In the genomic region with DNA sequence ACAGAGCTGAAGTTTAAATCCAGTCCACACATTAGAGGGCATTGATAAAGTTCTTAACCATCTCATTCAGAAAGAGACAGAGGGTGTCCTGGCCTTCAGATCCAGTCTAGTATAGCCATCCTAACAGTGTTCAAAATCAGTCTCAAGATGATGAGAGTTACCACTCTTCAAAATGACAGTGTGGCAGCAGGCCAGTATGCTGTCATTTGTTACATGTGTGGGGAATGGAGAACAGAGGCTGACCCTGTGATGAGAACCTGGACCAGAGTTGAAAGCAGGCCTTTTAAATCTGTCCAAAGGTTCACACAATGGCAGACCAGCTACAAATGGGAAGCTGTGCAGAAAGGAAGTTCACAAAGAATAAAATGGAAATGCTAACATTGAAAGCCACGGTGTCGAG, we compare ENCODE assay signal across 23 mouse cellular contexts. TPM values are rescaled to one million over a fixed set of nuclear protein-coding genes. Genes with fewer than 3 reads are reported as not detected.
DNase-seq lines count a peak whose midpoint lies in the region; ATAC-seq and TF ChIP-seq lines count a peak whose summit lies in the region.
"Had no signal": no experiment of that assay in that cellular context is flagged by ENCODE, and none has a peak within 500 bp of the region (broad histone marks: within the 10 kb centered on the region; RNA-seq: fewer than 3 reads in every experiment).

No protein-coding gene starts in this region.

- TF ChIP-seq CTCF in lung, adult 2 months (IDR thresholded peaks at IDR 0.05; ENCODE audit: insufficient read depth, low read length), result no peak

- intact Hi-C loops in heart, postnatal 10 days (cut with DNase I), result no loop called here

- peaks cover 18% of the 10 kb centered on the region for H3K4me1 ChIP-seq in heart, embryonic 13.5 days
- H3K4me1 ChIP-seq in heart, embryonic 11.5 days (ENCODE audit: control insufficient read depth, insufficient read depth, low read length), result peaks cover 3% of the 10 kb centered on the region; the same call in 1 of the 2 replicates
- H3K4me1 ChIP-seq in lung, adult 2 months (ENCODE audit: control insufficient read depth, insufficient read depth, low read length), result no peaks in the 10 kb centered on the region; the same call in 1 of the 2 replicates
- H3K4me1 ChIP-seq in midbrain, embryonic 16.5 days (ENCODE audit: control insufficient read depth, insufficient read depth, low read length), result no peaks in the 10 kb centered on the region
- H3K4me1 ChIP-seq: embryonic facial prominence, embryonic 13.5 days; forebrain, embryonic 12.5 days had no signal

- H3K27ac ChIP-seq in heart, embryonic 13.5 days (replicated peaks), result peak overlapping the region; percentile 47; the same call in 1 of the 2 replicates
- H3K27ac ChIP-seq in heart, embryonic 11.5 days (ENCODE audit: low read depth, low read length), result no peak overlapping the region
- H3K27ac ChIP-seq in midbrain, embryonic 16.5 days (ENCODE audit: low read length), result no peak overlapping the region
- H3K27ac ChIP-seq: embryonic facial prominence, embryonic 13.5 days; forebrain, embryonic 12.5 days; hindbrain, embryonic 12.5 days had no signal

- WGBS in heart, embryonic 13.5 days, result 37% methylated on average over 2 of the region's 2 CpGs
- WGBS in heart, embryonic 11.5 days (ENCODE audit: insufficient replicate concordance), result 85% methylated on average over 2 of the region's 2 CpGs
- 65% methylated on average over 2 of the region's 2 CpGs for WGBS in lung, adult 2 months
- 77% methylated on average over 2 of the region's 2 CpGs for WGBS in midbrain, embryonic 16.5 days

- H3K9me3 ChIP-seq in heart, embryonic 13.5 days, result no peaks in the 10 kb centered on the region
- H3K9me3 ChIP-seq in heart, embryonic 11.5 days (replicated peaks; ENCODE audit: control insufficient read depth, low read length), result no peaks in the 10 kb centered on the region
- H3K9me3 ChIP-seq in midbrain, embryonic 16.5 days (replicated peaks; ENCODE audit: control insufficient read depth, low read length, poor library complexity, severe bottlenecking), result no peaks in the 10 kb centered on the region
- H3K9me3 ChIP-seq: embryonic facial prominence, embryonic 13.5 days; forebrain, embryonic 12.5 days; hindbrain, embryonic 12.5 days had no signal

- ATAC-seq in heart, embryonic 13.5 days (ENCODE audit: extremely low read depth, insufficient number of reproducible peaks, low FRiP score, low TSS enrichment), result peak; percentile 46; the same call in 1 of the 2 replicates
- no peak for ATAC-seq in heart, embryonic 11.5 days (replicated peaks; ENCODE audit: insufficient number of reproducible peaks, low FRiP score, low TSS enrichment)
- ATAC-seq in midbrain, embryonic 16.5 days, result no peak
- ATAC-seq: forebrain, embryonic 16.5 days; hindbrain, embryonic 16.5 days; inflammation-experienced regulatory T-cells, adult 6 months; intestine, postnatal 0 days had no signal

- H3K4me2 ChIP-seq in heart, embryonic 13.5 days, result no peak overlapping the region
- H3K4me2 ChIP-seq in heart, embryonic 11.5 days, result no peak overlapping the region
- H3K4me2 ChIP-seq in midbrain, embryonic 16.5 days (ENCODE audit: low read length), result no peak overlapping the region
- H3K4me2 ChIP-seq: embryonic facial prominence, embryonic 13.5 days; forebrain, embryonic 12.5 days; hindbrain, embryonic 12.5 days had no signal

- no peaks in the 10 kb centered on the region for H3K27me3 ChIP-seq in heart, embryonic 13.5 days (replicated peaks)
- no peaks in the 10 kb centered on the region for H3K27me3 ChIP-seq in heart, embryonic 11.5 days (ENCODE audit: control insufficient read depth, insufficient read depth, low read length)
- H3K27me3 ChIP-seq in midbrain, embryonic 16.5 days (ENCODE audit: control insufficient read depth, insufficient read depth, low read depth, low read length), result no peaks in the 10 kb centered on the region
- H3K27me3 ChIP-seq: embryonic facial prominence, embryonic 13.5 days; forebrain, embryonic 12.5 days; hindbrain, embryonic 12.5 days had no signal

- H3K4me3 ChIP-seq in heart, embryonic 13.5 days, result no peak overlapping the region
- no peak overlapping the region for H3K4me3 ChIP-seq in heart, embryonic 11.5 days (ENCODE audit: low read depth, low read length)
- H3K4me3 ChIP-seq in lung, adult 2 months (replicated peaks; ENCODE audit: extremely low read depth, low read depth, low read length), result no peak overlapping the region
- H3K4me3 ChIP-seq in midbrain, embryonic 16.5 days (ENCODE audit: low read depth, low read length), result no peak overlapping the region
- H3K4me3 ChIP-seq: embryonic facial prominence, embryonic 13.5 days; forebrain, embryonic 12.5 days; hindbrain, embryonic 12.5 days had no signal

- H3K9ac ChIP-seq in heart, embryonic 13.5 days, result no peak overlapping the region
- H3K9ac ChIP-seq in heart, embryonic 11.5 days (ENCODE audit: low read depth, low read length), result no peak overlapping the region
- no peak overlapping the region for H3K9ac ChIP-seq in midbrain, embryonic 16.5 days (ENCODE audit: low read depth, low read length)
- H3K9ac ChIP-seq: embryonic facial prominence, embryonic 13.5 days; forebrain, embryonic 12.5 days; hindbrain, embryonic 12.5 days had no signal

- H3K36me3 ChIP-seq in heart, embryonic 13.5 days, result peaks cover 73% of the 10 kb centered on the region
- H3K36me3 ChIP-seq in heart, embryonic 11.5 days (ENCODE audit: control insufficient read depth, insufficient read depth, low read length), result peaks cover 10% of the 10 kb centered on the region
- H3K36me3 ChIP-seq in midbrain, embryonic 16.5 days (ENCODE audit: control insufficient read depth, insufficient read depth, low read length), result peaks cover 6% of the 10 kb centered on the region; the same call in 1 of the 2 replicates

- no peak for TF ChIP-seq POLR2A in lung, adult 2 months (IDR thresholded peaks at IDR 0.05; ENCODE audit: borderline replicate concordance, extremely low read depth, low read depth, low read length)

- DNase-seq in lung, postnatal 10 days, result peak; percentile 37
- no peak for DNase-seq in lung, adult 2 months
- peak; percentile 64 to 76 for DNase-seq in heart, postnatal 10 days
- DNase-seq: adrenal gland, adult 2 months; adrenal gland, postnatal 25 days; cerebellum, adult 18-20 months; cerebellum, adult 9-11 months; cerebellum, postnatal 36 days; gastrocnemius, postnatal 10 days had no signal

RNA-seq across cellular contexts. Expression of a gene that starts 26.5 kb away (rescaled TPM):
- polyA plus RNA-seq in heart, embryonic 13.5 days (2015; fragmentation: Nextera tagmentation; extraction: Ambion mirVana), result not detected in 2 replicates
- not detected in 2 replicates for polyA plus RNA-seq in heart, embryonic 11.5 days (2014; fragmentation: Nextera tagmentation; extraction: Ambion mirVana)
- polyA plus RNA-seq in lung, adult 2 months (2012; rRNA removed), result not detected in 2 replicates
- total RNA-seq in heart, postnatal 10 days (2021), result not detected
- not detected in 2 replicates for polyA plus RNA-seq in midbrain, embryonic 16.5 days (2015; fragmentation: Nextera tagmentation; extraction: Ambion mirVana)
- total RNA-seq: adrenal gland, adult 2 months; adrenal gland, postnatal 25 days; ES-E14; gastrocnemius, postnatal 10 days; gastrocnemius, postnatal 4 days; heart, postnatal 14 days had no signal
- polyA plus RNA-seq: adrenal gland, adult 2 months; embryonic facial prominence, embryonic 13.5 days; forebrain, embryonic 12.5 days; forebrain, embryonic 16.5 days; frontal cortex, adult 2 months; hindbrain, embryonic 12.5 days; hindbrain, embryonic 16.5 days; inflammation-experienced regulatory T-cells, adult 6 months; intestine, postnatal 0 days had no signal

RNA-seq across cellular contexts. Expression of a gene that starts 33.1 kb away (rescaled TPM):
- 25.5 and 26.0 TPM in 2 replicates for polyA plus RNA-seq in heart, embryonic 13.5 days (2015; fragmentation: Nextera tagmentation; extraction: Ambion mirVana)
- 30.6 and 31.8 TPM in 2 replicates for polyA plus RNA-seq in heart, embryonic 11.5 days (2014; fragmentation: Nextera tagmentation; extraction: Ambion mirVana)
- 27.3 and 51.1 TPM in 2 replicates for polyA plus RNA-seq in lung, adult 2 months (2012; rRNA removed)
- total RNA-seq in heart, postnatal 10 days (2021), result 10 to 100 TPM; 30.2 to 30.4 TPM
- 33.5 and 34.2 TPM in 2 replicates for polyA plus RNA-seq in midbrain, embryonic 16.5 days (2015; fragmentation: Nextera tagmentation; extraction: Ambion mirVana)

RNA-seq across cellular contexts. Expression of a gene that starts 44.6 kb away (rescaled TPM):
- 8.2 and 8.6 TPM in 2 replicates for polyA plus RNA-seq in heart, embryonic 13.5 days (2015; fragmentation: Nextera tagmentation; extraction: Ambion mirVana)
- polyA plus RNA-seq in heart, embryonic 11.5 days (2014; fragmentation: Nextera tagmentation; extraction: Ambion mirVana), result 7.9 and 11.1 TPM in 2 replicates
- polyA plus RNA-seq in lung, adult 2 months (2012; rRNA removed), result 13.3 and 16.8 TPM in 2 replicates
- 100 to 1,000 TPM; 101 to 108 TPM for total RNA-seq in heart, postnatal 10 days (2021)
- polyA plus RNA-seq in midbrain, embryonic 16.5 days (2015; fragmentation: Nextera tagmentation; extraction: Ambion mirVana), result 14.4 and 15.9 TPM in 2 replicates
